Mouse (Mus musculus): ENCODE measurements around the gene Lbh. TPM values are rescaled to one million over a fixed set of nuclear protein-coding genes. Genes with fewer than 3 reads are reported as not detected.

Gene Lbh
- total and polyA plus RNA-seq, 3 experiments: 22.0 to 53.6 (median 26.3) TPM

GRCm38 (mm10) chr17:72911283-72911682, 6.8 kb upstream of the Lbh start:
- no peak for DNase-seq

DNA sequence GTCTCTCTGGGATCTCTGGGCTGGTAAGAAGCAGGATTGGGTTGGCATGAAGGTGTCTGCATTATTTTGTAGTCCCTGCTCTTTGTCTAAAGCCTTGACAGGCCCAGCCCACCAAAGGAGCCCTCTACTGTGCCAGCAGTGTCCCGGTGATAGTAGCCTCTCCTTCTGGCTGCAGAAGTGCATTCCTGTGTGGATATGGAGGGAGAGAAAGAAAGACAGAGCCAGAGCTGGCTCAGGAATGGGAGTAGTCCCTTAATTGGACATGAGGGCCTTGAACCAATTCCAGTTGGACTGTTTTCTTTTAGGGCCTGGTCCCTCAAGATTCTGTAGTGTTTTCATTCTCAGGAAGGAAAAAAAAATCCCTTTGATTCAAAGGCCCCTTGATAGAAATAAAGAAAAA, 6.4 kb upstream of the Lbh start:
- no peak for DNase-seq

GRCm38 (mm10) chr17:72914082-72914481, 4.0 kb upstream of the Lbh start:
- DNase-seq: no peak

DNA sequence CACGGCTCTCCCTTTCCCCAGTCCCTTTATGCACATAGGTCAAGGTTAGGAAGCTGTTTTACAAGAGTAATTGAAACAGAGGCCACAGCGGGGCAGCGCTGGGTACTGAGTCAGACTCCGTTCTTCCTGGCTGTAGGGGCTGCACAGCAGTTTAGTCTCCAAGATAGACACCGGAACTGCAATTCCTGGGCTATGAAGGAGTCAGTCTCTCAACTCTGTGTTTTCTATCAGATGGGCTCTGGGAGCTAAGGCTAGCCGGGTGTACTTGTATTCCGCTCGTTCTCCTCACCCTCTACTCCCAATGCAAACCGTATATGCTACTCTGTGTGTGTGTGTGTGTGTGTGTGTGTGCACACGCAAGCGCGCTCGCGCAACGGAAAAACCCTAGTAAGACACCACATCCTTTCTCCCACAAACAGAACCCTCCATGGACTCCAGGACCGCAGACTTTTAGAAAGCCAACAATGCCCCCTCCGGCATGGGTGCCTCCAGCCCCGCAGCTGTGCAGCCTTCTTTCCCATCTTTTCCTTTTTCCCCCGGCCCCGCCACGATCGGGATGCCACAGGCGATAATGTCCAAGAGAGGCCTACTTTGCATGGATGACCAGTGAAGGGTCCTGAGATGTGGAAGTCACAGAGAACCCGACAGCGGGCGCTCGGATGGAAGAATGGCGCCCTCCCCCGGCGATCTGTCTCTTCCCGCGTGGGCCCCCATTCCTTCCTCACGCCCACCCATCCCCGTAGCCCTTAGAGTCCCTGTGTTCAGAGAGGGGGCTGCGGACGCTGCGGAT, 669 bp upstream of the Lbh start:
- peak; percentile 83 for DNase-seq

- peak; percentile 75 for DNase-seq
These were observed 751 bp downstream of the Lbh start for GRCm38 (mm10) chr17:72918571-72919541.

GRCm38 (mm10) chr17:72919641-72920040, 1.5 kb downstream of the Lbh start:
- DNase-seq: no peak

GRCm38 (mm10) chr17:72920430-72920829, 2.3 kb downstream of the Lbh start:
- DNase-seq: no peak

DNA sequence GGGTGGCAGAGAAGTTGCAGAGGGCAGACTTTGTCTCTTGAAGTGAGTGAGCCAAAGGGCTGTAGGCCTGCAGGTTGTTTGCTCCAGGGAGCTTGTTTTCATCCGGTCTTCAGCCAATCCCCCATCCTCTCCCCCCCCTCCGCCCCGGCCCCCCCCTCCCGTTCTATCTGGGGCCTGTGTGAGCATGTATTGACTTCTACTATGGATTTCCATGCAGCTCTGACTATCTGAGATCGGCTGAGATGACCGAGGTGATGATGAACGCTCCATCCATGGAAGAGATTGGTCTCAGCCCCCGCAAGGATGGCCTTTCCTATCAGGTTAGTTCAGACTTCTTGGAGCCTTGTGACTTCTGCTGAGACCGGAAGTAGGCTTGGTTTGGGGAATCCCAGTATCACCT, 2.9 kb downstream of the Lbh start:
- DNase-seq: no peak

GRCm38 (mm10) chr17:72922206-72922605, 4.1 kb downstream of the Lbh start:
- no peak for DNase-seq

DNA sequence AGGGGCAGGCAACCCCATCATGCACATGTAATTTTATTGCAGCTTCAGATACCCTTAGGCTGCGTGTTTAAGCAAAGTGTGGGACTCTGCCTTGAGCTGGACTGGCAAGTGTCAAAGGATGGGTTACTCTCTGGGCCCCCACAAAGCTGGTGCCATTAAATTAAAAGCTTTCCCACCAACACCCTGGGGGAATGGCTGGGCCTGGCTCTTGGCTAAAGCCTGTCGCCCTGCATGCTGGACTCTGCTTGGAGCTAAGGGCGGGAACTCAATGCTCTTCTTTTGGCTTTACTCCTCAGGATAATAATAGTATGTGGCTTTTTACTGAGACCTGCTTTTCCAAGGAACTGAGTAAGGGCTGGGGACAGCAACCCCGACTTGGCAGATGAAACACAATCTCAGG, 5.2 kb downstream of the Lbh start:
- DNase-seq: no peak

- DNase-seq: no peak
These were observed 6.2 kb downstream of the Lbh start for GRCm38 (mm10) chr17:72924295-72924694.

DNA sequence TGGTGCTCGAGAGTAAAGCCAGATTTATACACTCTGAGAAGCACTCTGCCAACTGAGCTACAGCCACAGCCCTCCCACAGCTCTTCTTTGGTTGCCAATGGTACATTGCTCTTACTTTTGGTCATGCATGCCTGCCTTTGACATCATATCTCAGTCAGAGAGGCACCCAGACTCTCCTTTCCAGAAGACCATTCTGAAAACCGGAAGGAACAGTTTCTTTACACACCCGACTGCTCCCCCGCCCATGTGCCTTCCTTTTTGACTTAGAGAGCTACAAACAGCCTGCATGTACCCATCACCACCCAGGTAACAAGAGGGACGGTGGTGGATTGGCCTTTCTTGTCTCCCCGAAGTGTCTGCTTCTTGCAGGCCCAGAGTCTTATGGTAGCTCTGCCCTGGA, 7.0 kb downstream of the Lbh start:
- DNase-seq: no peak

GRCm38 (mm10) chr17:72925804-72926617, 7.9 kb downstream of the Lbh start:
- peak; percentile 65 for DNase-seq

DNA sequence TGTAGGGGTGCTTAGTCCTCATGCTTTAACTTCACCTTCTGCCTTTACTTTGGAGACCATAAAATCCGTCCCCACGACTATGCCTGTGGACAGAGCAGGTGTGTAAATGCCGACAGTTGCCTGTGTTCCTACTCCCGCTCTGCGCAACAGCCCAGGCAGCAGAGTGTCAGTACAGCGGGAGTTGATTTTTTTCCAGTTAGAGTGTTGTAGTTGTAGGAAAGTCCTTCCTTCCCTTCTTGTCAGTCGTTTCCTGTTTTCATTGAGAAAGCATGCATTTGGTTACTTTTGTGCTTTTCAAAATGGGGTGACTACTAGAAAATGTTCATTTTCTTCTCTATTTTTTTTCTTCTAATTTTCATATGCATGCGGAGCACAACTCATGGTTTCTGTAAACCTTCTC, 8.9 kb downstream of the Lbh start:
- no peak for DNase-seq

DNA sequence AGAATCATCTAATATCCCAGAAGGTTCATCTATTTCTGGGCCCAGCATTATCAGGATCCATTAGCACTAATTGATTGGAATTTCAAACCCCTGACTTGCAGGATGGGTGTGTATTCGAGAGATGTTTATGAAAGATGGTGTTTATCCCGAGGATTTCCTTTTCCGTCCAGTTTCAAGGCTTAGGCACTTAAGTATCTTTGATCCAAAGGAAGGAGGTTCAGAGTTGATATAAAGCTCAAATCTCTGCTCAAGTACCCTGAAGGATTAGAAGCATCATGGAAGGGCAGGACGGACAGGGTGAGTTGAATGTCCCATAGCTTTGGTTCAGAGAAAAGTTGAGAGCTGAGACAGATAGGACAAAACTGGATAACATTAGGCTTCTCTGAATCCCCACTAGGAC, 15.0 kb downstream of the Lbh start:
- DNase-seq: no peak

DNA sequence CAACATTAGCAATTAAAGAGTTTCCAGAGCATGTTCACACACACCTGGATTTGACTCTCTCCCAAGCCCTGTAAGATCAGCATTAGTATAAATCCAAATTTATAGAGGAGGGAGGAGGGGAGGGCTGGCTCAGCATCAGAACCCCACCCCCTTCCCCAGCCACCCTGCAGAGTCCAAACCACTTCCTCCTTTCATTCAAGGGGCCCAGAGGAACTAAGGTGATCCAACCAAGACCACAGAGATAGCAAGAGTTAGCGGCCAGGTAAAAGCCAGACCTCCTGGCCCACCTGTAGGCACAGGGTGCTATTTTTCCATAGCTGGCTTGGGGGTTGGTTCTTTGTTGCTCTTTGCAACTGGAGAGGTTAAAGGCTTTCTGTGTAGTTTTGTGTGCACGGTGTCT, 16.0 kb downstream of the Lbh start:
- DNase-seq: no peak

DNA sequence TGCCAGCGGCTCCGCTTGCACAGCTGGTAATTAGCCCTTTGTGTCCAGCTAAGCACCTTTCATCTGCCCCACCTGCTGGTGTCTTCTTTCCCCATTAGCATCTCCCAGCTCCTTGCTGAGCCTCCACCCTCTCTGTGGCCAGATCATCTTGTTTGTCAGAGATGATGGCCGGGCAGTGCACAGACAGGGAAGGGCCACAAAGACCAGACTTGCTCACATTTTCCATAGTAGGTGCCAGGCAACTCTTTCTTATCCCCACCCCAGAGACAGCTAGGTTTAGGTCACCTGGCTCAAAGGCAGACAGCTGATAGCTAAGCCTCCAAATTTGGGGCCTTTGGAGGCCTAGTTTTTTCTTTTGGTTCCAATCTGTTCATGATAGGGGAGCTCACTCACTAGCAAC, 16.5 kb downstream of the Lbh start:
- DNase-seq: no peak

- peak; percentile 28 for DNase-seq
These were observed 17.8 kb downstream of the Lbh start for GRCm38 (mm10) chr17:72935921-72936320.

- no peak for DNase-seq
These were observed 18.2 kb downstream of the Lbh start for GRCm38 (mm10) chr17:72936336-72936735.

DNA sequence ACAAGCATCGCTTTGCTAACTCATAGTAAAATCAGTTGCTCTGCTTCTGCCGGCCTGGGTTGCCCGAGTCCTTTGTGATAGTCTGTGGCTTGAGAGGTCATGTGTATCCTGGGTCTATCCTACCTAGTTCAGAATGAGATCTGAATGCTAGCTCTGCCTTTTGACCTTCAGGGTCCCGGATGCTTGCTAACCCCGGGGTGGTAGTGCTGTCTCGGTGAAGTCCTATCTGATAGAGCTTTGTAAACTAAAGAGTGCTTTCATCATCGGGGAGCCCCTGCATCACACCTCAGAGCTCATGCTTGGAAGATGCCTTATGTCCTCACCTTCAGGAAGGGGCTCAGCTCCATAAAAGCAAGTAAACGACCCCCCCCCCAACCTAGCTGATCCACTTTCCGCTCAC, 19.1 kb downstream of the Lbh start:
- DNase-seq: no peak

DNA sequence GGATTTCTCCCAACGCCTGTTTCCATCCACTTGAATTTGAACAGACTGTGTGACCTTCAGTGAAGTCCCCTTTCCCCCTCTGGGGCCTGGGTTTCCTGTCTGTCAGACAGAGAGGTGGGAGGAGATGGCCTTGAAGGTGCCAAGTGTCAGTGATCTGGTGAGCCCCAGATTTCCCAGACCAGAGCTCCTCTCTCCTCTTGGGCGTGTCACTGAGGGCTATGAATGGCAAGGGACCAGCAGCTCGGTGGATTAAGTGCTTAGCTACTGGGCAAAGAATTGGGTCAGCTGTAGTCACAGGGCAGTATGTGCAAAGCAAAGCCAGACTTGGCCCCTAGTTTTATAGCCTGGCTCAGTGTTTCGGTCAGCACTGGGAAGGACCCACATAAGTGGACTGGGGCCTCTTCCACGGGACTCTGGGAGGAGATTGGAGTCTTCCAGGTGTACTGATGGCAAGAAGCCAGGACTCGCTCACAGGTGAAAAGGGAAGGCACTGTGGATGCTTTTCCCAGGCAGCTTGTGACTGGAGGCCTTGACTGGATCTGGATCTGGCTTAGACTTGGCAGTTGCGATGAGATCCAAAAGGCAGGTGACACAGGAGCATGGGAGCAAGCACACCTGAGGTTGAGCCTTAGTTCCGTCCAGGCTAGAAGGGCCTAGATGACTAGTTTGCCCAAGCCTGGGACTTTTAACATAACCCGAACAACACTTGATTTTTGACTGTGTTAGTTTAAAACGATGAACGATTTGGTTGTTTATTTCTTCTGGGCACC, 20.1 kb downstream of the Lbh start:
- no peak for DNase-seq

Measured in adrenal gland, adult 2 months (tissue).